Mouse (Mus musculus): ENCODE measurements around the gene Phf23.

GRCm38 (mm10) chr11:70010961-70011360 is 15.4 kb downstream of the Phf23 start:
- no peak for TF ChIP-seq CTCF (IDR thresholded peaks at IDR 0.05; ENCODE audit: low read depth)
- TF ChIP-seq EP300 (IDR thresholded peaks at IDR 0.05; ENCODE audit: low read depth): no peak

All from heart, postnatal 0 days (tissue).